Mouse (Mus musculus): ENCODE measurements around the gene Prdm10. TPM values are rescaled to one million over a fixed set of nuclear protein-coding genes. Genes with fewer than 3 reads are reported as not detected.

The Prdm10 gene
- total and polyA plus RNA-seq, 3 experiments, result 4.8 to 5.4 (median 5.1) TPM

DNA sequence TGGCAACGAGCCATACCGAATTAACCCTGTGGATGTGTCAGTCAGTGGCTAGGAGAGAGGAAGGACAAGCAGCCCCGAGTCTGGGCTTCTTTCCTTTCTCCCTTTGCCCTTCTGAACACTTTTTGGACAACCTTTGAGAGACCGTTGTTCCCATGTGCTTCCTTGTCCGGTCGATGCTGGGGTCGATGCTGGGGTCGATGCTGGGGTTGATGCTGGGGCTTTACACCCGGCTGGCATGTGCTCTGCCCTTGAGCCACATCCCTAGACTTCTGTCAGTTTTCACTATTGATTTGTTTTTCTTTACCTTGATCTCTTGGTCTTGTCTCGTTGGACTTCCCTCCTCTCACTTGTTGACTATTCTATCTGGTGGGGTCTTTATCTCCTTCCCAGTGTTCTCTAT, 73.2 kb downstream of the Prdm10 start:
- no peak overlapping the region for H3K27ac ChIP-seq
- DNase-seq, result no peak
- no peaks in the 10 kb centered on the region for H3K4me1 ChIP-seq (ENCODE audit: control insufficient read depth, insufficient read depth, low read length)
- no peaks in the 10 kb centered on the region for H3K36me3 ChIP-seq (ENCODE audit: control insufficient read depth, insufficient read depth, low read length)
- no peak overlapping the region for H3K9ac ChIP-seq (ENCODE audit: low read depth, low read length)
- H3K27me3 ChIP-seq (ENCODE audit: control insufficient read depth, insufficient read depth, low read length), result no peaks in the 10 kb centered on the region
- no peak for TF ChIP-seq POLR2A (IDR thresholded peaks at IDR 0.05; ENCODE audit: insufficient read depth, low read depth, low read length)
- no peak for TF ChIP-seq EP300 (IDR thresholded peaks at IDR 0.05; ENCODE audit: insufficient read depth, low read depth, low read length)
- no peak for TF ChIP-seq CTCF (IDR thresholded peaks at IDR 0.05)
- intact Hi-C loops (cut with DNase I), result loop anchor here (5.0 kb wide), 1 partner anchor 881 kb away; no protein-coding TSS in a partner anchor
- no peak overlapping the region for H3K4me3 ChIP-seq
- WGBS, result 78% methylated on average over 10 of the region's 10 CpGs
- no peaks in the 10 kb centered on the region for H3K79me2 ChIP-seq (replicated peaks; ENCODE audit: control insufficient read depth, insufficient read depth, low read length)

DNA sequence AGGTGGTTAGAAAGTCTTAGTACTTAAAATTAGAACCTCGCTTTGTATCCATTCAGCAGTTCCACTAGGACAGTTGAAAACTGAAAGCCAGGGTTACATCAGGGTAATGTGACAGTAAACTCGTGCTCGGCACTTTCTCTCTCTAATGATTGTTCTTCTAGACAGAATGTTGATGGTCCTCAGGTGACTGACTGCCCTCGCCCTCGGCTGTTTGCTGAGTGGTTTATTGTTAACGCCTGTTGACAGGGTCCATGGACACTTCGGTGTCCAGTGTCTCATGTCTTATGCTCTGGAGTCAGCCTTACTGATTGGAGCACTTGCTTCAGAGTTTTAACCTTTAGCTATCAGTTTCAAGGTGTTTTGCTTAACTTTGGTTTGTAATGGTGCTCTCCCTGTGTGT, 73.7 kb downstream of the Prdm10 start:
- 86% methylated on average over 7 of the region's 7 CpGs for WGBS
- Histone ChIP-seq H3K79me2 (replicated peaks; ENCODE audit: control insufficient read depth, insufficient read depth, low read length) (no peaks in the 10 kb centered on the region), H3K36me3 (ENCODE audit: control insufficient read depth, insufficient read depth, low read length) (no peaks in the 10 kb centered on the region), H3K27me3 (ENCODE audit: control insufficient read depth, insufficient read depth, low read length) (no peaks in the 10 kb centered on the region), H3K27ac (no peak overlapping the region), H3K4me3 (no peak overlapping the region), H3K4me1 (ENCODE audit: control insufficient read depth, insufficient read depth, low read length) (no peaks in the 10 kb centered on the region), H3K9ac (ENCODE audit: low read depth, low read length) (no peak overlapping the region)
- no peak for TF ChIP-seq CTCF (IDR thresholded peaks at IDR 0.05)
- no peak for TF ChIP-seq POLR2A (IDR thresholded peaks at IDR 0.05; ENCODE audit: insufficient read depth, low read depth, low read length)
- no peak for TF ChIP-seq EP300 (IDR thresholded peaks at IDR 0.05; ENCODE audit: insufficient read depth, low read depth, low read length)
- intact Hi-C loops (cut with DNase I), result loop anchor here (5.0 kb wide), 1 partner anchor 882 kb away; no protein-coding TSS in a partner anchor
- no peak for DNase-seq

DNA sequence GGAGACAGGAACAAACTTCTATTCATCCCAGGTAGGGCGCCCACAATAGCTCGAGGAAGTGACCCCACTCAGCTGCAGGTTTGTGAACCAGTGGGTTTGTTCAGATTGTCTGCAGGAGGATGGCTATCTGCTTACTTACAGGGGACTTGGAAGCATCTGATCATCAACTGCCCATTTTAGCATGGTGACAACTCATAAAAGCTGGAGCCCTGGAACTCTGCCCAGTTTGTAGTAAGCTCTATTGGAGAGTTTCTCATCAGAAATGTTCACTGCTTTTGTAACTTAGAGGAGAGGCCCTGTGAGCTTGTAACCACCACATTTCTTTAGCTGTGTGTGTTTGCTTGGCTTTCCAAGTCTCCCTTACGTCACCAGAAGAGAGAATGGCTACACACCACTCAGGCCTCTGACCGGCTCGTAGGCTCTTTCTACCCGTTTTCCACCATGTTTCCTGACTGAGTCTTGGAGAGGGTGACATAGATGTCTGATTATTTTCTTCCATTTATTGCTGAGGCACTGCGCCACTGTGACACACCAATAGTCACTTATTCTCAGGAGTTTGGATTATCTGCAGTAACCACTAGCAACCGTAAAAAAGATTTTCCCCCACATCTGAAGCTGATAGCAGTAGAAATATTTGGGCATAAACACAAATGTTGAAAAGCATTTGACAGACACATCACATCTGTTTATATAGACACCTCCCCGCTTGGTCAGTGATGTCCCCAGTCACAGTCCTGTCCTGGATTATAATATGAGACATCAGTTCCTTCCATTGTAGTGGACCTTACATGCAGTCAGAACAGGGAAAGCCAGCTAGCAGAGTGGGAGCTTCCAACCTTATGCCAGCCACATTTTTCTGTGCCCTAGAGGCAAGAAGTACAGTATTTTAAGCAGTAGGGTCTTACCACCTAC, 83.6 kb downstream of the Prdm10 start:
- DNase-seq, result no peak
- intact Hi-C loops (cut with DNase I), result no loop called here
- H3K27ac ChIP-seq, result no peak overlapping the region
- no peaks in the 10 kb centered on the region for H3K36me3 ChIP-seq (ENCODE audit: control insufficient read depth, insufficient read depth, low read length)
- no peak overlapping the region for H3K9ac ChIP-seq (ENCODE audit: low read depth, low read length)
- H3K79me2 ChIP-seq (replicated peaks; ENCODE audit: control insufficient read depth, insufficient read depth, low read length), result no peaks in the 10 kb centered on the region
- 81% methylated on average over 9 of the region's 9 CpGs for WGBS
- H3K4me1 ChIP-seq (ENCODE audit: control insufficient read depth, insufficient read depth, low read length), result no peaks in the 10 kb centered on the region
- TF ChIP-seq CTCF (IDR thresholded peaks at IDR 0.05), result no peak
- H3K27me3 ChIP-seq (ENCODE audit: control insufficient read depth, insufficient read depth, low read length), result no peaks in the 10 kb centered on the region
- no peak overlapping the region for H3K4me3 ChIP-seq

DNA sequence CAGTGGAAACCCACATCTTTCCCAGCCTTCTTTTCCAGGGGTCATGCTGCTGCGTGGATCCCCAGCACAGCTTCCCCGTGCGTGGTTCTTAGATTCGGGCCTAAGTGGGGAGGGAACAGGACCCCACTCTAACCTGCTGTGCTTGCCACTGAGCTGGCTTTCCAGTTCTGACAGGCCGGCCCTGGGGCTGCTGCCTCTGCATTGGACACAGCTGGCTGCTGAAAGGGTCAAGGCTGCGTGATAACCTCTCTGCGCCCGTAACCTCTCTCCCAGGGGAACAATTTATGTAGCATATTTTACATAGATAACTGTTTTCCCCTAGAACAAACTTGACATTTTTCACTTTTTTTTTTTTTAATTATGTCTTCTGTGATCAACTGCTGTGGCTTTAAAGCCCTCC, 84.7 kb downstream of the Prdm10 start:
- no peaks in the 10 kb centered on the region for H3K4me1 ChIP-seq (ENCODE audit: control insufficient read depth, insufficient read depth, low read length)
- no peak overlapping the region for H3K4me3 ChIP-seq
- H3K27me3 ChIP-seq (ENCODE audit: control insufficient read depth, insufficient read depth, low read length), result no peaks in the 10 kb centered on the region
- DNase-seq, result no peak
- no peak overlapping the region for H3K27ac ChIP-seq
- no peak overlapping the region for H3K9ac ChIP-seq (ENCODE audit: low read depth, low read length)
- intact Hi-C loops (cut with DNase I), result no loop called here
- H3K79me2 ChIP-seq (replicated peaks; ENCODE audit: control insufficient read depth, insufficient read depth, low read length), result no peaks in the 10 kb centered on the region
- WGBS, result 76% methylated on average over 8 of the region's 8 CpGs
- H3K36me3 ChIP-seq (ENCODE audit: control insufficient read depth, insufficient read depth, low read length), result no peaks in the 10 kb centered on the region
- TF ChIP-seq EP300 (IDR thresholded peaks at IDR 0.05; ENCODE audit: insufficient read depth, low read depth, low read length) (no peak), CTCF (IDR thresholded peaks at IDR 0.05) (no peak), POLR2A (IDR thresholded peaks at IDR 0.05; ENCODE audit: insufficient read depth, low read depth, low read length) (no peak)

DNA sequence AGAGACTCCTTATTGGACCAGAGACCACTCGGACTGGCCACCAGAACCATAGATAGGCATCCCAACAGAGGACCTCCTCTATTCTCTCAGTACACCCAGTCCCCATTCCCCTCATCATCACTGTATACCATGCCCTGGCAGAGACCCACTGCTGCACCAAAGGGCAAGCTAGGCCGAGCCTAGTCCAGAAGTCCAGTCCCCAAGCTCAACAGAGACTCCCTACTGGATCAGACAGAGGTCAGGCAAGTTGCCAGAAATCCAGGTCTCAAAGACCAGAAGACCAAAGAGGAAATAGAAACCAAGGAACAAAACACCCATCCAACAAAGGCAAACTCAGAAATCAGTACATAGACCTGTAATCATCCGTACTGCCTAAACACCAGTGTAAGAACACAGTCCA, 91.4 kb downstream of the Prdm10 start:
- H3K36me3 ChIP-seq (ENCODE audit: control insufficient read depth, insufficient read depth, low read length), result no peaks in the 10 kb centered on the region
- H3K9ac ChIP-seq (ENCODE audit: low read depth, low read length), result no peak overlapping the region
- H3K4me1 ChIP-seq (ENCODE audit: control insufficient read depth, insufficient read depth, low read length), result no peaks in the 10 kb centered on the region
- no peak for DNase-seq
- no peaks in the 10 kb centered on the region for H3K27me3 ChIP-seq (ENCODE audit: control insufficient read depth, insufficient read depth, low read length)
- H3K27ac ChIP-seq, result no peak overlapping the region
- H3K79me2 ChIP-seq (replicated peaks; ENCODE audit: control insufficient read depth, insufficient read depth, low read length), result no peaks in the 10 kb centered on the region
- 94% methylated on average over 3 of the region's 3 CpGs for WGBS
- no peak for TF ChIP-seq CTCF (IDR thresholded peaks at IDR 0.05)
- TF ChIP-seq POLR2A (IDR thresholded peaks at IDR 0.05; ENCODE audit: insufficient read depth, low read depth, low read length), result no peak
- TF ChIP-seq EP300 (IDR thresholded peaks at IDR 0.05; ENCODE audit: insufficient read depth, low read depth, low read length), result no peak
- H3K4me3 ChIP-seq, result no peak overlapping the region
- intact Hi-C loops (cut with DNase I), result no loop called here

DNA sequence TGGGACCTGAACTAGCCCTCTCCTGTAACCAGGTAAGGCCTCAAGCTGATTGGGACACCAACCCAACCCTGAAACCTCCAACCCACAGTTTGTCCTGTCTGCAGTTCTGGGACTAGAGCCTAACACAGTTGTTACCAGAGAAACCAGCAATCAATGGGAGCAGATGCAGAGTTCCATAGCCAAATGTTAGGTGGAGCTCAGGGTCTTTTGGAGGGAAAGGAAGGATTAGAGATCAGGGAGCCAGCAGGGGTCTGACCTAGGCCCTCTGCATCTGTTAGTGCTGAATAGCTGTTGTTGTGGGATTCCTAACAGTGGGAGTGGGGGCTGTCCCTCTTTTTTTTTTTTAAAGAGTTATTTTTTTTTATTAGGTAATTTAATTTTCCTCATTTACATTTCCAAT, 96.3 kb downstream of the Prdm10 start:
- intact Hi-C loops (cut with DNase I), result no loop called here
- TF ChIP-seq POLR2A (IDR thresholded peaks at IDR 0.05; ENCODE audit: insufficient read depth, low read depth, low read length), result no peak
- TF ChIP-seq EP300 (IDR thresholded peaks at IDR 0.05; ENCODE audit: insufficient read depth, low read depth, low read length), result no peak
- TF ChIP-seq CTCF (IDR thresholded peaks at IDR 0.05), result no peak
- H3K4me1 ChIP-seq (ENCODE audit: control insufficient read depth, insufficient read depth, low read length), result no peaks in the 10 kb centered on the region
- no peak overlapping the region for H3K27ac ChIP-seq
- no peak overlapping the region for H3K9ac ChIP-seq (ENCODE audit: low read depth, low read length)
- no peaks in the 10 kb centered on the region for H3K36me3 ChIP-seq (ENCODE audit: control insufficient read depth, insufficient read depth, low read length)
- DNase-seq, result no peak
- no peaks in the 10 kb centered on the region for H3K27me3 ChIP-seq (ENCODE audit: control insufficient read depth, insufficient read depth, low read length)
- H3K79me2 ChIP-seq (replicated peaks; ENCODE audit: control insufficient read depth, insufficient read depth, low read length), result no peaks in the 10 kb centered on the region
- H3K4me3 ChIP-seq, result no peak overlapping the region

Measured in heart, adult 2 months (tissue).